Mouse (Mus musculus) limb, embryonic 14.5 days (tissue): ENCODE data around the gene Wnt7a. TPM values are rescaled to one million over a fixed set of nuclear protein-coding genes. Genes with fewer than 3 reads are reported as not detected.

Experiments
- ATAC-seq: fragments of 200-750 bp; cut with Nextera tagmentation; 2 replicates; pipeline ENCODE4 v1.8.0; 2017; ENCODE audit warnings: low read depth, moderate number of reproducible peaks, moderate TSS enrichment; ENCODE audit not compliant: low FRiP score
- DNase-seq: peaks from one replicate; pipeline ENCODE4 v3.0.0-alpha.2; 2015; ENCODE audit warnings: low spot score
- H3K27ac ChIP-seq: fragments of 300-500 bp; sonication (generic); replicated peaks from 2 replicates; pipeline ENCODE4 v1.5.1; 2014; ENCODE audit warnings: low read depth, mild to moderate bottlenecking, low read length, moderate library complexity, mixed read lengths
- H3K27me3 ChIP-seq: fragments of 300-500 bp; sonication (generic); 2 replicates; pipeline ENCODE4 v1.6.1; 2014; ENCODE audit warnings: low read length, mixed read lengths; ENCODE audit not compliant: control insufficient read depth, insufficient read depth
- H3K36me3 ChIP-seq: fragments of 300-500 bp; sonication (generic); 2 replicates; pipeline ENCODE4 v1.6.1; 2014; ENCODE audit warnings: mild to moderate bottlenecking, low read length, moderate library complexity, mixed read lengths; ENCODE audit not compliant: control insufficient read depth, insufficient read depth
- H3K4me1 ChIP-seq: fragments of 300-500 bp; sonication (generic); 2 replicates; pipeline ENCODE4 v1.6.1; 2014; ENCODE audit warnings: antibody characterized with exemption, low read length, mixed read lengths; ENCODE audit not compliant: control insufficient read depth, insufficient read depth
- H3K4me2 ChIP-seq: fragments of 300-500 bp; sonication (generic); replicated peaks from 2 replicates; pipeline ENCODE4 v1.6.1; 2014; ENCODE audit warnings: low read depth, mild to moderate bottlenecking, low read length, moderate library complexity; ENCODE audit not compliant: severe bottlenecking
- H3K4me3 ChIP-seq: fragments of 300-500 bp; sonication (generic); replicated peaks from 2 replicates; pipeline ENCODE4 v1.5.1; 2014; ENCODE audit warnings: low read length
- H3K9ac ChIP-seq: fragments of 300-500 bp; sonication (generic); 2 replicates; pipeline ENCODE4 v1.6.1; 2014; ENCODE audit warnings: mild to moderate bottlenecking, low read depth, low read length, moderate library complexity; ENCODE audit not compliant: severe bottlenecking
- H3K9me3 ChIP-seq: fragments of 300-500 bp; sonication (generic); 2 replicates; pipeline ENCODE4 v1.6.1; 2016; ENCODE audit warnings: low read length; ENCODE audit not compliant: control insufficient read depth
- POLR2A ChIP-seq: fragments of 200-500 bp; IDR thresholded peaks from 2 replicates; pipeline ENCODE4 v1.8.0; 2012; ENCODE audit warnings: inconsistent platforms, mild to moderate bottlenecking, moderate library complexity, borderline replicate concordance; ENCODE audit not compliant: insufficient read depth, insufficient read length; ENCODE audit errors: extremely low read depth
- WGBS: fragments of 180-500 bp; shearing (Covaris S2); extraction: QIAGEN DNeasy Blood & Tissue Kit; methylation state at CpG from one replicate; pipeline ENCODE4 v1.1.7; 2014; 5-methylcytosine and 5-hydroxymethylcytosine counted together
- polyA plus RNA-seq, 2 experiments: library from polyadenylated mRNA; depleted of rRNA in 1 of 2; stranded (reverse) in 1 of 2; unstranded in 1 of 2; fragments of >200 nt; fragmentation: Nextera tagmentation in 1 of 2; extraction: Ambion mirVana in 1 of 2; gene quantifications; 2 replicates each; pipeline versions ENCODE4 v1.2.1 to v1.2.3; 2012 to 2014

Gene Wnt7a
- polyA plus RNA-seq, 2 experiments = 4.2 to 4.3 TPM

GRCm38 (mm10) chr6:91384415-91384814 is 26.7 kb downstream of the Wnt7a start:
- Histone ChIP-seq H3K4me2 (no peak overlapping the region), H3K4me3 (no peak overlapping the region), H3K9me3 (no peaks in the 10 kb centered on the region), H3K4me1 (no peaks in the 10 kb centered on the region), H3K9ac (no peak overlapping the region), H3K27ac (no peak overlapping the region), H3K36me3 (no peaks in the 10 kb centered on the region), H3K27me3 (no peaks in the 10 kb centered on the region)
- no peak for ATAC-seq
- WGBS = 88% methylated on average over 2 of the region's 2 CpGs
- DNase-seq = no peak
- TF ChIP-seq POLR2A = no peak

DNA sequence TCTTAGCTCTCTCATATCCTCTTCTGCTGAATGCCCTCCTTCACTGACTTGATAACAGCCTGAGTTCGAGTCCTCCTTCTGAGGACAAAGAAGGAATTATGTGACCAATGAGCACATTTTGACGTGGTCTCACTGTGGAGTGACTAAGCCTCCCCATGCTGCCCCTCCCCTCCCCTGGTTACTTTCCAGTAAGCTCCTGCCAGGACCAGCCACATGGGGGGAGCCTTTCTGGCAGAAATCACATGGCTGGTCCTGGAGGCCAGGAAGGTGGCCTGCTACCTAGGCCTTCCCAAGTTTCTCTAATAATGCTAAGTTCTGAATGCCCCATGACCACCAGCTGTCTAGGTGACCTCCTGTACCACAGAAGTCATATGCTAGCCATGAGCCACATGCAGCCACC is 27.3 kb downstream of the Wnt7a start:
- DNase-seq (no peak), ATAC-seq (no peak)
- Histone ChIP-seq H3K9me3 (no peaks in the 10 kb centered on the region), H3K27ac (no peak overlapping the region), H3K4me2 (no peak overlapping the region), H3K27me3 (no peaks in the 10 kb centered on the region), H3K9ac (no peak overlapping the region), H3K4me1 (no peaks in the 10 kb centered on the region), H3K36me3 (no peaks in the 10 kb centered on the region), H3K4me3 (no peak overlapping the region)
- TF ChIP-seq POLR2A = no peak
- WGBS = 48% methylated on average over 2 of the region's 2 CpGs

DNA sequence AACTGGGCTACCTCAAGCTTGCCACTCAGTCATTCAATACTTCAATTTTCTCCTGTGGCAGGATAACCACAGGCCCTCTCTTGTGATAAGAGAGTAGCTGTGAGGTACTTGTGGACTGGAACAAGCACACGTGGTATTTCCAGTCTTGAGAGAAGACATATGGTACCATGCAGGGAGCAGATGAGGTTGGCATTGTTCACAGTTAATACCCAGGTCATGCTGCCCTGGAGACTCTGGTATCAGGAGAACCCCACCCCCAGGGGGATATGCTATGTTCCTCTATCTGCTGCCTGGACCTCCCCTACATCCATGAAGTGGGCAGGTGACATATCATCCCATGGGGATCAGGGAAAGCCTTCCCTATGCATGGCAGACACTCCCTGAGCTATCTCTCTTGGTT is 27.9 kb downstream of the Wnt7a start:
- H3K4me1 ChIP-seq = no peaks in the 10 kb centered on the region
- DNase-seq (no peak), ATAC-seq (no peak)
- H3K27ac ChIP-seq = no peak overlapping the region
- no peak overlapping the region for H3K4me3 ChIP-seq
- H3K27me3 ChIP-seq = no peaks in the 10 kb centered on the region
- no peaks in the 10 kb centered on the region for H3K9me3 ChIP-seq
- no peaks in the 10 kb centered on the region for H3K36me3 ChIP-seq
- TF ChIP-seq POLR2A = no peak
- WGBS = 65% methylated on average over 1 of the region's 1 CpGs
- no peak overlapping the region for H3K9ac ChIP-seq
- H3K4me2 ChIP-seq = no peak overlapping the region

DNA sequence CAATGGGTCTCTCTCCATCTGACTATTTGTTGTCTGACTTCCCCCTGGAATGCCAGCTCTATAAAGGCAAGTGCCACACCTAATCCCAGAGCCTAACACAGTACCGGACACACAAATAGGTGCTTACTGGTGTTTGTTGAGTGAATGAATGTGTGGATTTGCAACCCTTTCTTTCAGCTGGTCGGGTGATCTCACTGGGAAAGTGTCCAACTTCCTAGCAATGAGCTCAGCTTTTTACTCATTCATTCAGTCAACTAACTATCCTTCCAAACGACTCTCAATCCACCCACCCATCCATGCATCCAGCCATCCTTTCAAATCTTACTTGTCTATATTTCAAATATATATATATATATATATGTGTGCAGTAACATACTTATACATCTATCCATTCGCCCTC is 31.3 kb downstream of the Wnt7a start:
- 69% methylated on average over 4 of the region's 4 CpGs for WGBS
- no peak for DNase-seq
- H3K27ac ChIP-seq = no peak overlapping the region
- no peaks in the 10 kb centered on the region for H3K36me3 ChIP-seq
- H3K9me3 ChIP-seq = no peaks in the 10 kb centered on the region
- TF ChIP-seq POLR2A = no peak
- H3K27me3 ChIP-seq = no peaks in the 10 kb centered on the region
- H3K4me1 ChIP-seq = no peaks in the 10 kb centered on the region
- no peak overlapping the region for H3K4me3 ChIP-seq
- no peak overlapping the region for H3K9ac ChIP-seq
- H3K4me2 ChIP-seq = no peak overlapping the region
- ATAC-seq = no peak

DNA sequence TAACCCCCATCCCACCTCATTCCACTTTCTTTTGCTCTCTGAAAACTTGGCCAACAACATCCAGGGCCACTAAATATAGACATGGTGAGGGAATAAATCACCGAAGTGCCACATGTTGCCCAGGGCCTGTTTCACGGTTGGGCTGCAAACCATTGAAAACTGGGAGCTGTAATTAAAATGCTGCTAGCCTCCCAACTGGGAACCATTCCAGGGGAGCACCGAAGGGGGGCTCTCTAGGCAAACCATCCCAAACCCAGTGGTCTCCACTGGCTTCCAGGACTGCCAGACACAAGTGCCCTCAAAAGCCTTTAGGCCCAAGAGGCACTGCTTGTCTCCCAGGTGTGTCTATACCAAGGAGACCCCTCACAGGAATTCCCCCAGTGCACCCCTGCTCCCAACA is 31.9 kb downstream of the Wnt7a start:
- DNase-seq = no peak
- no peak overlapping the region for H3K4me2 ChIP-seq
- H3K4me1 ChIP-seq = no peaks in the 10 kb centered on the region
- H3K9me3 ChIP-seq = no peaks in the 10 kb centered on the region
- no peak overlapping the region for H3K27ac ChIP-seq
- no peak overlapping the region for H3K4me3 ChIP-seq
- H3K27me3 ChIP-seq = no peaks in the 10 kb centered on the region
- TF ChIP-seq POLR2A = no peak
- ATAC-seq = no peak
- H3K36me3 ChIP-seq = no peaks in the 10 kb centered on the region
- whole genome bisulfite sequencing = 58% methylated on average over 3 of the region's 3 CpGs
- no peak overlapping the region for H3K9ac ChIP-seq

GRCm38 (mm10) chr6:91372977-91373376 is 38.2 kb downstream of the Wnt7a start:
- H3K27ac ChIP-seq = 0 out of 2 replicates have a peak overlapping the region, but pooled peaks have one; percentile 19
- H3K4me3 ChIP-seq = no peak overlapping the region
- no peak for TF ChIP-seq POLR2A
- no peaks in the 10 kb centered on the region for H3K27me3 ChIP-seq
- DNase-seq (no peak), ATAC-seq (no peak)
- H3K9me3 ChIP-seq = no peaks in the 10 kb centered on the region
- H3K4me2 ChIP-seq = no peak overlapping the region
- no peak overlapping the region for H3K9ac ChIP-seq
- H3K36me3 ChIP-seq = no peaks in the 10 kb centered on the region
- peaks cover 4% of the 10 kb centered on the region; the same call in 1 of the 2 replicates for H3K4me1 ChIP-seq
